7 mouse cellular contexts compared by ENCODE assay signal in the genomic region with DNA sequence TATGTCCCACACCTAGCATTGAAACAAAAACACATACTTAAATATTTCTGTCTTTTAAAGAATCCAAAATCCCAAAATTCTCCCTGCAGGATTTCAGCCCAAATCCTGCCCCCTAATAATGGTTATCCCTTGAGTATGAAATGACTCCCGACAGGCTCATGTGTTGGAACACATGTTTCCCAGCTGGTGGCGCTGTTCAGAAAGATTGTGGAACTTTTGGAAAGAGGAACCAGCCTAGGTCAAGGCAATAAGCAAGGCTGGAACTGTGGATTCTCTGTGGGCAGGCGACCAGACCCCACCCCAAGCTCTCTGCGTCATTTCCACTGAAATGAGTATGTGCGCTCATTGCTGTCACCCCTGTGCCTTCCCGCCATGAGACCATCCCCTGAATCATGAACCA. TPM values are rescaled to one million over a fixed set of nuclear protein-coding genes. Genes with fewer than 3 reads are reported as not detected.
A peak's percentile ranks its signal among the peaks of the same experiment; 100 is the strongest.
DNase-seq lines count a peak whose midpoint lies in the region; ATAC-seq and TF ChIP-seq lines count a peak whose summit lies in the region.

No protein-coding gene starts in this region.

- H3K4me1 ChIP-seq in hindbrain, postnatal 0 days (ENCODE audit: insufficient read depth, low read length) = no peaks in the 10 kb centered on the region
- H3K4me1 ChIP-seq in hindbrain, embryonic 16.5 days (ENCODE audit: control insufficient read depth, insufficient read depth, low read depth, low read length) = no peaks in the 10 kb centered on the region
- H3K4me1 ChIP-seq in E14TG2a.4 (replicated peaks; ENCODE audit: low read depth, low read length) = peaks cover 8% of the 10 kb centered on the region; the same call in 1 of the 2 replicates
- H3K4me1 ChIP-seq in lung, postnatal 0 days (ENCODE audit: insufficient read depth, low read depth, low read length) = no peaks in the 10 kb centered on the region

- H3K4me2 ChIP-seq in hindbrain, postnatal 0 days (ENCODE audit: low read depth, low read length) = no peak overlapping the region
- H3K4me2 ChIP-seq in hindbrain, embryonic 16.5 days (ENCODE audit: low read length) = no peak overlapping the region
- no peak overlapping the region for H3K4me2 ChIP-seq in lung, postnatal 0 days (replicated peaks; ENCODE audit: low read depth, low read length)

- no peak overlapping the region for H3K9ac ChIP-seq in hindbrain, postnatal 0 days (replicated peaks; ENCODE audit: low read length)
- no peak overlapping the region for H3K9ac ChIP-seq in hindbrain, embryonic 16.5 days (ENCODE audit: low read depth, low read length)
- H3K9ac ChIP-seq in lung, postnatal 0 days (replicated peaks; ENCODE audit: low read depth) = no peak overlapping the region

- TF ChIP-seq CTCF in hindbrain, postnatal 0 days (IDR thresholded peaks at IDR 0.05; ENCODE audit: low read depth) = peak; percentile 42
- TF ChIP-seq CTCF in E14TG2a.4 (conservative IDR thresholded peaks at IDR 0.05; ENCODE audit: low read length) = peak; percentile 56
- peak; percentile 58 for TF ChIP-seq CTCF in lung, postnatal 0 days (IDR thresholded peaks at IDR 0.05)

- WGBS in hindbrain, postnatal 0 days = 87% methylated on average over 6 of the region's 6 CpGs
- 87% methylated on average over 6 of the region's 6 CpGs for WGBS in hindbrain, embryonic 16.5 days
- WGBS in lung, postnatal 0 days = 84% methylated on average over 6 of the region's 6 CpGs

- peaks cover 16% of the 10 kb centered on the region for H3K36me3 ChIP-seq in hindbrain, postnatal 0 days (ENCODE audit: insufficient read depth, low read length)
- H3K36me3 ChIP-seq in hindbrain, embryonic 16.5 days (ENCODE audit: control insufficient read depth, insufficient read depth, low read length) = peaks cover 26% of the 10 kb centered on the region
- H3K36me3 ChIP-seq in E14TG2a.4 (ENCODE audit: insufficient read depth, low read length) = peaks cover 37% of the 10 kb centered on the region
- peaks cover 8% of the 10 kb centered on the region; the same call in 1 of the 2 replicates for H3K36me3 ChIP-seq in lung, postnatal 0 days (ENCODE audit: insufficient read depth, low read length)

- H3K9me3 ChIP-seq in hindbrain, postnatal 0 days (ENCODE audit: low read length) = no peaks in the 10 kb centered on the region
- H3K9me3 ChIP-seq in hindbrain, embryonic 16.5 days (ENCODE audit: control insufficient read depth, low read length) = no peaks in the 10 kb centered on the region
- peaks cover 3% of the 10 kb centered on the region for H3K9me3 ChIP-seq in E14TG2a.4 (ENCODE audit: low read length)
- H3K9me3 ChIP-seq in lung, postnatal 0 days (ENCODE audit: low read length) = no peaks in the 10 kb centered on the region

- no peak for ATAC-seq in hindbrain, postnatal 0 days
- ATAC-seq in hindbrain, embryonic 16.5 days = no peak
- ATAC-seq in lung, postnatal 0 days = no peak

- no peak overlapping the region for H3K27ac ChIP-seq in hindbrain, postnatal 0 days
- no peak overlapping the region for H3K27ac ChIP-seq in hindbrain, embryonic 16.5 days (ENCODE audit: low read depth, low read length)
- no peak overlapping the region for H3K27ac ChIP-seq in lung, postnatal 0 days (ENCODE audit: low read length)

- no peak overlapping the region for H3K4me3 ChIP-seq in hindbrain, postnatal 0 days (ENCODE audit: low read length)
- no peak overlapping the region for H3K4me3 ChIP-seq in hindbrain, embryonic 16.5 days (ENCODE audit: low read length)
- no peak overlapping the region for H3K4me3 ChIP-seq in E14TG2a.4 (replicated peaks; ENCODE audit: low read length)
- H3K4me3 ChIP-seq in lung, postnatal 0 days (ENCODE audit: low read depth, low read length) = no peak overlapping the region

- no peak for TF ChIP-seq EP300 in lung, postnatal 0 days (IDR thresholded peaks at IDR 0.05)

- H3K27me3 ChIP-seq in hindbrain, postnatal 0 days (ENCODE audit: insufficient read depth, low read length) = no peaks in the 10 kb centered on the region
- H3K27me3 ChIP-seq in hindbrain, embryonic 16.5 days (replicated peaks; ENCODE audit: control insufficient read depth, insufficient read depth, low read length) = no peaks in the 10 kb centered on the region
- H3K27me3 ChIP-seq in E14TG2a.4 (ENCODE audit: insufficient read depth, low read length) = no peaks in the 10 kb centered on the region
- H3K27me3 ChIP-seq in lung, postnatal 0 days (replicated peaks; ENCODE audit: insufficient read depth, low read length) = no peaks in the 10 kb centered on the region

- peak; percentile 40 for DNase-seq in hindbrain, postnatal 0 days (ENCODE audit: low spot score)
- peak; percentile 34 for DNase-seq in WW6 (ENCODE audit: low read depth, low spot score)
- peak; percentile 33 for DNase-seq in lung, postnatal 0 days (ENCODE audit: low spot score)
- no peak for DNase-seq in spleen, postnatal 36 days (ENCODE audit: low spot score in 2 of 2)
- no peak for DNase-seq in layer of hippocampus, postnatal 25 days (ENCODE audit: extremely low spot score in 1 of 2, low spot score in 1 of 2)

RNA-seq across cellular contexts. Expression of a gene that starts 20.1 kb away (rescaled TPM):
- total RNA-seq in hindbrain, postnatal 0 days (2014; rRNA removed) = 8.5 and 11.0 TPM in 2 replicates
- 30.5 and 32.2 TPM in 2 replicates for polyA plus RNA-seq in hindbrain, postnatal 0 days (2015; fragmentation: Nextera tagmentation; extraction: Ambion mirVana)
- polyA plus RNA-seq in hindbrain, embryonic 16.5 days (2015; fragmentation: Nextera tagmentation; extraction: Ambion mirVana) = 25.9 and 31.6 TPM in 2 replicates
- polyA plus RNA-seq in lung, postnatal 0 days (2015; fragmentation: Nextera tagmentation; extraction: Ambion mirVana) = 27.2 and 31.1 TPM in 2 replicates
- total RNA-seq in layer of hippocampus, postnatal 25 days (2021) = 10 to 100 TPM; 31.4 to 33.8 TPM

RNA-seq across cellular contexts. Expression of a gene that starts 20.3 kb away (rescaled TPM):
- 37.0 and 40.4 TPM in 2 replicates for total RNA-seq in hindbrain, postnatal 0 days (2014; rRNA removed)
- 25.3 and 26.3 TPM in 2 replicates for polyA plus RNA-seq in hindbrain, postnatal 0 days (2015; fragmentation: Nextera tagmentation; extraction: Ambion mirVana)
- polyA plus RNA-seq in hindbrain, embryonic 16.5 days (2015; fragmentation: Nextera tagmentation; extraction: Ambion mirVana) = 39.7 and 42.5 TPM in 2 replicates
- 17.8 and 18.0 TPM in 2 replicates for polyA plus RNA-seq in lung, postnatal 0 days (2015; fragmentation: Nextera tagmentation; extraction: Ambion mirVana)
- total RNA-seq in layer of hippocampus, postnatal 25 days (2021) = 10 to 100 TPM; 52.9 to 53.6 TPM

Comparison
In these comparisons a context has a peak if more than half of its experiments do, and no peak if none do; other contexts are left out.
1. DNase-seq: peak in hindbrain, postnatal 0 days (single experiment), WW6 (single experiment) and lung, postnatal 0 days (single experiment); none in spleen, postnatal 36 days (0 of 2) and layer of hippocampus, postnatal 25 days (0 of 2).
2. Peak in every context shown above with its lines, with median percentiles within 50 percentile points of each other: CTCF ChIP-seq.